Mouse (Mus musculus) hematopoietic stem cell, adult 5-6 weeks (primary cell): ENCODE measurements at regions not wholly inside any gene's neighbourhood (a gene's known extent, or its start where the extent isn't known, plus 50 kb on each side); places are given as distances from the start of the nearest gene placed in this dataset.

Experiments
- ATAC-seq, 2 experiments: fragments of 125-278 bp in 1 of 2; replicated peaks in 1 of 2; 2 replicates each; pipeline ENCODE4 v1.8.0; 2016 to 2017; ENCODE audit warnings: inconsistent platforms in 2 of 2, mild to moderate bottlenecking in 2 of 2, moderate number of reproducible peaks in 2 of 2, low read depth in 1 of 2, moderate TSS enrichment in 1 of 2; ENCODE audit not compliant: low FRiP score in 2 of 2, poor library complexity in 2 of 2, severe bottlenecking in 2 of 2, insufficient read depth in 1 of 2, low TSS enrichment in 1 of 2

DNA sequence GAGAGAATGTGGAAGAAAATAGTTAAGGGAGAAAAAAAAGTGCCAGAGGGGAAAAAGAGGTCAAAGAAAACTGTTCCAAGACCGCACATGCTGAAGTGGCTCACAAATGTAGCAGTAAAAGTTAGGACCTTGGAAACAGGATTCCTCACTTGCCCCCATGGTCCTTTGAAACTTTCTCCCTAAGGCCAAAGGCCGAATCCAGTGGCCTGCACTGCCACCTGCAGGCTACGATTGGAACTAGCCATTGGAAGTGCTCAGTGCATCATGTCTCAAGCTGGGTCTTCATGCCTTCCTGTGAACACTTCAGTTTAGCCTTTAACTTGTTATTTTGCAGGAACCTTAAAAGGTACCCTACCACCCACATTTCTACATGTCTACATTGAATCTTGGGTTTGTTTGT, 56.3 kb upstream of the Mctp2 start:
- ATAC-seq: peak; percentile 75 to 80

DNA sequence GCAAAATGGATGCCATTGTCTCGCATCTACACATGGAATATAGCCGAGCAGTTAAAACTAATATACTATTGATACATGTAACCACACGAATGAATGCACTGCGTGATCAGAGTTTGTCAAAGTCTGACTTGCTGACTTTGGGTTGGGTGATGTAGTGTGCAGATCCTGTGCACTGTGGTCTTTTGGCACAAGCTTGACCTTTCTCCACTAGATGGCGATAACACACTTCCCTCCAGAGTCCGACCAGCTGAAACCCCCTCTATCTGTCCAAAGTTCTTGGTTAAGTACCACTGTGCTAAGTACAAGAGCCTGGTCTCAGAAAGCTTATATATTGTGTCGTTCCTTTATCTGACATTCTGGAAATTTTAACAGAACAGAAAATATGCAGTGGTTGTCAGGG, 84.9 kb upstream of the Mctp2 start:
- ATAC-seq: peak; percentile 37 to 74; a peak in 2 of 4 replicates

DNA sequence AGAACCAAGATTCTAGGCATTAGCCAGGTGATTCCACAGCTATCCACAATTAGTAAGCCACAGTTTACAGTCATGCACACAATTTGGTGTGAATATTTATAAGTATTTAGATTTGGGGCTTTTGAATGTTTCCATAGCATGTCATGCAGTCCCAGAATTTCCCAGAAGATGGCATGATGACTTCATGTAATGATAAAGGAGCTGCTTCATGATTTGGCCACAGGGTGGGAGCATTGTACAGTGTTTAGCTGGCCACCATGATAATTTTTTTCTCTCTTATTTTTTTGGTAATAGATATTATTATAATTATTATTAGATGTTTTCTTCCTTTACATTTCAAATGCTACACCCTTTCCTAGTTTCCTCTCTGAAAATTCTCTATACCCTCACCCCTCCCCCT, 93.6 kb upstream of the Mctp2 start:
- peak; percentile 49 to 84; a peak in 3 of 4 replicates for ATAC-seq

GRCm38 (mm10) chr7:72406131-72406530, 99.7 kb upstream of the Mctp2 start:
- no peak for ATAC-seq

GRCm38 (mm10) chr7:72408409-72408986, 102.1 kb upstream of the Mctp2 start:
- no peak for ATAC-seq

GRCm38 (mm10) chr7:72438552-72438951, 132.1 kb upstream of the Mctp2 start:
- ATAC-seq: no peak

DNA sequence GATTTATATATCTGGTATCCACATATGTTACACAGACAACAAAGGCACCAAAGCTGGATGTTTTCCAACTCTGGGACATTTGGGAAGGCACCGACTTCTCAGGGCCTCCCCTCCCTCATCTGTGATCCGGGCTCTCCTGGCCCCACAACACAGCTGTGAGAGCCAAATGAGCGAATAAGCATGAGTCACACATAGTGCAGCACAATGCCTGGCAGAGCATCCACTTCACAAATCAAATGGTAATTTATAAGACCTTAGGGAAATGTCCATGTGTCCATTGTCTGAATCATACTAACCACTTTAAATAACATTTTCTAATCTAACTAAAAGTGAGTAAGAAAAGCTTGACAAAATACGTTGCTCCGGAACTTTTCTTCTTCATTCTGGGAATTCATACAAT, 135.6 kb upstream of the Mctp2 start:
- no peak for ATAC-seq

GRCm38 (mm10) chr7:72444016-72444415, 137.6 kb upstream of the Mctp2 start:
- ATAC-seq: no peak

DNA sequence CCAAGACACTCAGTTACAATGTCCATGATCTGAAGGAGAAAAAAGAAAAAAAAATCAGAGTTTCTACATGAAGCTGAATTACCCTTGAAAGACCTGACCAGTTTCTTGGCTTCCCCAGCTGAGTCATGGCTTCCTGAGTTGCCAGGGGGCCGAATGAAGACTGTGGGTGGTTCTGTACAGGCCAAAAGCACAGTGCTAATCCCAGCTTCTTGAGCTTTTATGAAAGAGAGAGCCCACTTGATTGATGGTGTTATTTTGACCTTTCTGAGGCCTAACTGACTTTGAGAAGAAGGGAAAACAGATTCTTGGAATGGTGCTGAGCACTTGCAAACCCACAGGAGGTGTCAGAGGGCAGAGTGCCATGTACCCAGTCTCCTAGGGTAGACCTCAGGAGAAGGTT, 138.4 kb upstream of the Mctp2 start:
- no peak for ATAC-seq

DNA sequence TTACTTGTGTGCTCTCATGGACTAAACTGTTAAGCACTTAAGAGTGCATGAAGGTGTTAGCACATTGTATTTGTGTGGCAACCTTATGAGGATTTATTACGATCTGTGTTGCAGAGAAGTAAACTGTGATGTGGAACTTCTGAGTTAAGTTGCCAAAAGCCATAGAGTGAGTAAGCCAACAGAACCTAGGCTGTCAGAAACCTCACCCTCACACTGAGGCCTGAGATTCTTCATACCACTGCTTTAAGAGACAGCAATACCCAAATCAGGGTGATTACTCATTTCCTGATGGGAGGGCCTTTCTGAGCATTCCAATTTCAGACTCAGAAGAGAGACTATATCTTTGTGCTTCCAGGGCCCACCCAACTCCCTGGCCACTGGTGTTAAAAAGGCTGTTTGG, 140.5 kb upstream of the Mctp2 start:
- no peak for ATAC-seq

DNA sequence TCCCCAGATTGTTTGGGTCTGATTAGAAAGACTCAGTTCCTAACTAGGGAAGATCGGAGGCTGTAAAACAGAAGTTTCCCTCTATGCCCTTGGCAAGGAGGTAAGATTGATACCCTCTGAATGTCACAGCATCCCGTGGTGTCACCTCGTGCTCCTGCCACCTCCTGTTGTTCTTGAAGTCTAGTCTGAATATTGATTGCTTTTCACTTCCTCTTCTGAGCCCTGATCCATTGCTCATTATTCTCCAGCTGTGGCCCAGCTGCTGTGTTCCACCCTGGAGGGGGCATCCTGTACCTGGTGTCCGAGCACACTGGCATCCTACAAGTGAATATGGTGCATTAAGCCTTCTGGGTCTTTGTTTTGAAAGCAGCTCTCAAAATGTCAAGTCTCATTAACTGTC, 156.6 kb upstream of the Mctp2 start:
- no peak for ATAC-seq

GRCm38 (mm10) chr7:72464658-72465057, 158.2 kb upstream of the Mctp2 start:
- no peak for ATAC-seq

- ATAC-seq: no peak
Measured at GRCm38 (mm10) chr7:72469691-72470090, 163.3 kb upstream of the Mctp2 start.

GRCm38 (mm10) chr7:72474751-72475150, 168.3 kb upstream of the Mctp2 start:
- no peak for ATAC-seq

DNA sequence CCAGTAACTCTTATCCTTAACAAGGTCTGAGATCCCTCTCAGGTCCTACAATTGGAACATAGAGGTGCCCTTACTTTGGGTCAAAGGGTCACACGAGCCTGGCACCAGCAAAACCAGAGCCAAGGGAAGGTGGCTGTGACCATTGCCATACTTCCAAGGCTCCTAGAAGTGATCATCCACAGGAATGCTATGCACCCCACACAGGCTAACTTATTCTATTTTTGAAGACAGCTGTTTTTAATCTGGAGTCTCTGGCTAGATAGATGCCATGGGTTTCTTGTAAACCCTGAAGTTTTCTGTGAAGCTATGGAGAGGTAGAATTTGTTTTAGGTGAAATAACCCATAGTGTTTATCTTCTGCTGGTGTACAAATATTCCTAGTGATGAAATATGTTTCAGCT, 172.5 kb upstream of the Mctp2 start:
- ATAC-seq: no peak

DNA sequence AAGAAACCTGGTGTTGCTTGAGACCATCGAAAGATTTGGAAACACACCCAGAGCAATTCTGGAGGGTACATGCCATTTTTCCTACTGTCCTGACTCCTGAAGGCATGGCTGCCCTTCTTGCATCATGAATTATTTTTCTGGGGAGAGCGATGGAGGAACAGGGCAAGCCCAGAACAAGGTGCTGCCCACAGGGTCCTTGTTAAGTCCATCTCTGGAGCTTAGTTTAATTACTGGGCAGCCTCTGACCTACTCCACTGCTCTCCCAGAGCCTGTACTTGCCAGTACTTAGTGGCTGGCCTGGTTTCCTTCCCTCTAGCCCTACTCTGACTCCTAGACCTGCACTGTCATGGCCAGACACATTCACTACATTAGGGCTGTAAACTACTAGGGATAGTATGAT, 174.9 kb upstream of the Mctp2 start:
- no peak for ATAC-seq

- ATAC-seq: no peak
Measured at GRCm38 (mm10) chr7:72490161-72490560, 183.8 kb upstream of the Mctp2 start.

GRCm38 (mm10) chr7:72493292-72493691, 186.9 kb upstream of the Mctp2 start:
- ATAC-seq: no peak

DNA sequence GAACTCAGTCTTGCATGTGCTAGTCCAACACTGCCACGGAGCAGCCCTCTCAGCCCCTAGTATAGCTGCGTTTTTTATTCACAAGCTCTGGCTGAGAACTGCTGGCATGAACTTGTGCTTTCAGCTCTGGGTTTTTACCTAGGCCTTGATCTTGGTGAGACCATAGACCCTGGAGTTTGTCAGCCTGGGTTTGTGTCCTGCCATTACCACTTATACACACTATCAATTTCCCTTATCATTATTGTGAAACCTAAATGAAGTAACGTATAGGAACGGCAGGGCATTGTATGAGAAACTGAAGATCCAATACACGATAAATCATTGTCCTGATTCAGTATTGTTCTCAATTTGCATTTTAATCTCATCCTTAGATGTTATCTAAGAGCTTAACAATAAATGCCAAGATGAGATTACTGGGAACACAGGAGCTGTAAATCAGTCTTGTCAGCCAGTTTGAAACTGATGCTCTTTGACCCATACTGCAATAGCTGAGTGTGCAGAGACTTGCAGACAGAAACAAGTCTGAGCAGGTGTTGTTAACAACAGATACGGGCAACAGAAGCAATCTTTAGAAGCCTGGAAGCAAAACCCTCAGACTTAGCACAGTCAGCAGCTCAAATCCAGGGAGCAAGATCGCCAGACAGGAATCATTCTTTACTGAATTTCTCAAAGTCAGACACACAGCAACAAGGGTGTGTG, 190.7 kb upstream of the Mctp2 start:
- ATAC-seq: no peak
